Mouse (Mus musculus) ZHBTc4 (cell line): ENCODE data around the gene Nanp.

Source experiments
- DNase-seq: peaks from one replicate; pipeline ENCODE4 v3.0.0-alpha.2; 2011; ENCODE audit warnings: low read depth, low spot score

Gene Nanp

DNA sequence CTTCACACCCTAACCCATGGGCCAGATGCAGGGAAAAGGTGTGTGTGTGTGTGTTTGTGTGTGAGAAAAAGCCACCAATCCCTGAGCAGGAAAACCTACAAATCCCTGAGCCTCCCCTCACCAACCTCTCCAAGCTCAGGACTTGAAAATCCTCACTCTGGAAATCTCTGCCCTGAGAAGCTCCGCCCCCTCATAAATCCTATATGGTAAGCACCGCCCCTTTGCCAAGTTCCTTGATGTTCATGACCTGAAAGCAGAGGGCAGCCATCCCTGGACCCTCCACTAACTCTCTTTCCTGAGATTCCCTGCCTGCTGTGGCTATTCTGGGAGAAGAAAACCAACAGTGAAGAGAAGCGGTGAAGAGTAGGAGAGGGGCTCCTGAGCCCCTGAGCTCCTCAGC lies 40.2 kb downstream of the Nanp start:
- DNase-seq = peak; percentile 74

- no peak for DNase-seq
Observed at GRCm38 (mm10) chr2:150997618-150998017, 41.6 kb downstream of the Nanp start.

GRCm38 (mm10) chr2:150995324-150995723 lies 43.9 kb downstream of the Nanp start:
- DNase-seq = no peak

- no peak for DNase-seq
Observed at GRCm38 (mm10) chr2:150991050-150991449, 48.1 kb downstream of the Nanp start.

- DNase-seq = no peak
Observed at GRCm38 (mm10) chr2:150990506-150990905, 48.7 kb downstream of the Nanp start.

GRCm38 (mm10) chr2:150985359-150985758 lies 53.8 kb downstream of the Nanp start:
- DNase-seq = no peak

- DNase-seq = no peak
Observed at GRCm38 (mm10) chr2:150982051-150982450, 57.1 kb downstream of the Nanp start.

DNA sequence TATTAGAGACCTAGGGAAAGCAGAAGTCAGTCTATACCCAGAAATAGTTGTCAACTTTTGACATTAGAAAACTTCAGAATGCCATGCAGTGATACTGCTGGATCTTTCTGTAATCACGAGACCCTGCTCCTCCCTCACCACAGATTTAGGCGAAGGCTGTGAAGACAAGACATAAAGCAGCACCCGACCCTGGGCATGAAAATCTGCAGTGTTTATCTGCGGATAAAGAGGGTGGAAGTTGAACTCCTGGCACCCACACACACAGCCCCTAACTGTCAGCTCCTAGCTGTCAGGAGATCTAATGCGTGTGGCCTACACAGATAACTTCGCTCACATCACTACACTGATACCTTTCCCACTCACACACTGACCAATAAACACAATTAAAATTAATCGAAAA lies 57.7 kb downstream of the Nanp start:
- no peak for DNase-seq

DNA sequence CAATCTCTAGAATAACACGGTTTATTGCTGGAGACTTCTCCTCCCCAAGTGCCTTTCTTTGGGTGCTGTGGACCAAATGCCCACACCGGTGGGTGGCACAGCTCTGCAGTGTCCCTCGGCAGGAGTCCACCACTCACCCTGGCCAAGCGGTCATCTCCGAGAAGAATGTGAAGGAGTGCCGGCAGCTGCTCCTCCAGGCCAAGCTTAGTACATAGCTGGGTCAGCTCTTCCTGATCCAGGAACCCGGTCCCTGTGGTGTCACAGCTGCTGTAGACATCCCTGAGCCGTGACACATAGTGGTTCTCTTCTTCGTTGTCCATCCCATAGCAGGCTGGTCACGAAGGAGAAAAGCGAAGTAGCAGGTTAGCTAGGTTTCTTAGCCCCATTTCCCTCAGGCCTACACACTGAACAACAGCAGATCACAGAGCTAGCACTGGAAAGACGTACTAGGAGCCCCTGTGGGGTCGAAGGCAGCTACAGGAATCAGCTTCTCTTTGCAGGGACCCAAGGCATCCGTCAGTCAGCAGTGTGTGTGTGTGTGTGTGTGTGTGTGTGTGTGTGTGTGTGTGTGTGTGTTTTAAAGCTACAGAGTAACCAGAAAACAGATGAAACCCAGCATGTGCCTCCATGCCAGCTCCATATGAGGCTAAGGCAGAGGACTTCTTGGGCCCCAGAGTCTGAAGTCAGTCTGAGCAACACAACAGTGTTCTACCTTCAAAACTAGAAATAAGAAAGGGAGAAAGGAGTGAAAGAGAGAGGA lies 59.2 kb downstream of the Nanp start:
- DNase-seq = no peak
